Mouse (Mus musculus): ENCODE results near the gene Adgrg5. TPM values are rescaled to one million over a fixed set of nuclear protein-coding genes. Genes with fewer than 3 reads are reported as not detected.
A peak's percentile ranks its signal among the peaks of the same experiment; 100 is the strongest.

The Adgrg5 gene
- total RNA-seq, 2 experiments from 2014 or later, result not detected

DNA sequence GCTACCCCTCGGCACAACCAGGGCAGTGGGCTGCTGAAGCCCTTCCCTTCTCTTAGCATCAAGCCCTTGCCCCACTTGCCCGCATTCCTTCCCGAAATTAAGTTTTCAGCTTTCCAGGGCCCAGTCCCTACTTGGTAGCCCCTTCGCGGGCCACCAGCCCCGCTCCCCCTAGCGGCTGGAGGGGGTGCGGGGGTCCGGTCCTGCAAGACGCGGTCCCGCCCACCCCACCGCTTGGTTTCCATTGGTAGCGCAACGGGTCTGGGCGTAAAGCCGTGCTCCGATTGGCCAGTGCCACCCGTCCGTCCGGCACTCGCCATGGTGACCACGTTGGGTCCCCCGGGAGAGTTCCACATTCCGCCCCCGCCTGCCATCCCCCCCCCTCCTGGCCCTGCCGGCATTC is 6.1 kb upstream of the Adgrg5 start:
- peak; percentile 95 for DNase-seq (ENCODE audit: low spot score)

DNA sequence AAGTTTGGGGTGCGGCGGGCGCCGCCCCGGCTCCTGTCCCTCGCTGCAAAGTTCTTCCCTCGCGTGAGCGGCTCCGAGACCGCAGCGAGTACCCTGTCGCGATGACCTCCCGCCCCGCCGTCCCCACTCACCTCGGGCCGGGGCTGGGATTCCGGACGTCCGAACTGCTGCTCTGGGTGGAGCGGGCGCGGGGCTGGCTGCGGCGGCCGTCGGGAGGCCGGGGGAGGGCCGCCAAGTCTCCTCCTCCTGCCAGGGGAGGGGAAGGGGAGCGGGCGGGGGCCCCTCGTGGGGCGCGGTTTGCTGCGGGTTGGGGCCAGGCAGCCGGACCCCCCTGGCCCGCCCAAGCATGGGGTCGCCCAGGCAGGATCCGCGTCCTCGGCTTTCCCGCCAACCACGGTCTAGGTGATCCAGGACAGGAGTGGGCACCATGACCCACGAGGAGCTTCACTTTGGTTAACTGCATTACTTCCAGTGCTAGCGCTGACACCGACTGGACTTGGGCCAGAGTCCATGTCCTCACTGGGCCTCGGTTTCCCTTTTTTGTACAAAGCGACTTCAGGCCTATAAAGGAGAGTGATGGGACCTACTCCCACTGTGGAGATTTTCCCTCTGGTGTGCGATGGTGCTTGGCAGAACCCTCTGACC is 5.5 kb upstream of the Adgrg5 start, which contains the start of gene Ccdc102a:
Gene Ccdc102a (minus strand): TSS at position 248 of the 645 bp plus-strand sequence.
- DNase-seq (ENCODE audit: low spot score), result peak; percentile 34

DNA sequence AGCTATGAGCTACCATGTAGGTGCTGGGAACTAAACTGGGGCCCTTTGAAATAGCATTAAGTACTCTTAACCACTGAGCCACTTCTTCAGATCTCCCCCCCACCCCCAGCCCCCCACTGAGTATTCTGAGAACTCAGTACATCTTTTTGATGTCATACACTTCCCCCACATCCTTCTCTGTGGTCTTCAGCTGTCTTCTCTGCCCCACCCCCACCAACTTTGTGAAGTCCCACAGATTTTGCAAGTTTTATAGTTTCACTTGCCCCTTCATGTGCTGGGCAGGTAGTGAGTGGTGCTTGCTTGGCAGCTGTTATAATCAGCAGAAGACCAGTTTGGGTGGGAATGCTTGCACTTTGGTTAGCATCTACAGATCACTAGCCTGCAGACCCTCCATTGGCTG is 4.2 kb upstream of the Adgrg5 start:
- DNase-seq (ENCODE audit: low spot score), result no peak

DNA sequence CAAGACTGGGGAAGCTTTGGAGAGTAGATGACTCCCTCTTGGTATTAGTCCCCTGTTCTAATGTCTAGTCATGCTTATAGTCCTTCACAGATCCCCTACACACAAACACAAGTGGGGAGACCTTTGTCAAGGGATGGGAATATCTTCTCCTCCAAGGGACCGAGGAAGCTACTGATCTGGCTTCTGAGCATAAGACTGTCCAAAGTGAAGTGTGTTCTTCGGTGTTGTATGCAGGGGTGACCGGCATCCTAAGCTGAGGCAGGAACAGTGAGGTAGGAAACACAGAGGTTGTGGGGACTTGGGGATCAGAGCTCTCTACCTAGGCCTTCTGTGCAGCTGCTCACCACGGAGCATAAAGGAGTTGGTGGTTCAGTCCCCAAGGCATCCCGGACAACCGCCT is 1.3 kb upstream of the Adgrg5 start:
- no peak for DNase-seq (ENCODE audit: low spot score)

DNA sequence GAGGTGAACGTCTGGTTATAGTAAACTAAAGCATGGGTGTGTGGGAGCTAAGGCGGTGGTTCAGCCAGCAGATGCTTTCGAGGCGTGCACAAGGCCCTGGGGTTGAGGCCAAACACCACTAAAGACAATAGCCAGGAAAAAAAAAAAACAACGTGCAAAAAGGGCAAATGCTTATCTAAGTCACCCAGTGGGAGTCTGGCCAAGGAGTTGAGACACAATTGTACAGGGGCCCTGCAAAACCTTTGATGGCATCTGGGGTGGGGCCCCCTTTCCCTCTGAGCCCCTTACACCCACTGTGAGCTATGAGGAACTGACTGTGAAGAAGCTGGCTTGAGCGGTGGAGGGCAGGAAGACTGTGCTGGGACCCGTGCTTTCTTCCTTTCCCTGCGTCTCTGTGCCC is 892 bp upstream of the Adgrg5 start:
- DNase-seq (ENCODE audit: low spot score), result no peak

DNA sequence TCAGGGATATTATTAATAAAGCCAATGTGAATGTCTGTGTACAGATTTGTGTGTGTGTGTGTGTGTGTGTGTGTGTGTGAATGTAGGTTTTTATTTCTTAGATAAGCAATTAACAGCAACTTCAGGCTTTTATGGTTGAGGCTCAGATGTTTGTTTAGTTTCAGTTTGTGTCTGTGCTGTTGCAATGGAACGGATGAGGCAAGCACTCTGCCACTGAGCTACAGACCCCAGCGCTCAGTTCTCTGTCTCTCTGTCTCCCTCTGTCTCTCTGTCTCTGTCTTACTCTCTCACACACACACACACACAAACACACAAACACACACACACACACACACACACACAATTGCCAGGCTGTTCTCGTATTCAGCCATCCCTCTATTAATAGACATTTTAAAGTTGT is 4.7 kb downstream of the Adgrg5 start:
- no peak for DNase-seq (ENCODE audit: low spot score)

DNA sequence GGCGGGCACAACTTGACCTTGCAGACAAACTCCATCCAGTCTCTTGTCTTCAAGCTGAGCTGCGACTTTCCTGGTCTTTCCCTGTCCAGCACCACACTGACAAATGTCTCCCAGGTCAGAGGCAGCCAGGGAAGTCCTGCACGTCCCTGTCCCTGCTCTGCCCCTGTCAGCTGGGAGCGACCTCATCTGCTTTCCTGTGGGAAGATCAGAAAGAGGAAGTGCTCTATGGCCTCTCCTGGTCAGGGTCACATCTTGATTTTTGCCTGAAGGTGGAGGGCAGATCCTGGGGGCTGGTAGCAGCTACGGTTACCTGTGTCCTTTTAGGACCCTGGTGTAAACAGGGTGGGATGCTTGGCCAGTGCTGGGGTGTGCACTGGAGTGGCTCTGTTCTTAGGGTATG is 10.4 kb downstream of the Adgrg5 start:
- no peak for DNase-seq (ENCODE audit: low spot score)

DNA sequence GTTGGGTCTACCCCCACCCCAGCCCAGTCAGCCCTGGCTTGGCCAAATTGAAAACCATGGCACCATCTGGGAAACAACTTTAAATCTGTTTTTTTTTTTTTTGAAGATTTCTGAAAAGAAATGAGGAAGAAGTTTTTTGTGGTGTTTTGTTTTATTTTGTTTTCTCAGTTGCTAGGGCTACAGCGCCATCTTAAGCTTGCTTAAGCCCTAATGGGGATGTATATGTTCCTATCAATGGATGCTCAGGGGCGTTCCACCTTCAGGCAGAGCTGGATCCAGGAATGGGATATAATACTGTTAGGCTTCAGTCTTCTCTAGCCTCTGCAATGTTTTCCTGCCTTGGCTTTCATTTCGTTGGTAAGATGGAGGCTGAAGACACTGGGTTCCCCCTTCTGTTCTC is 11.7 kb downstream of the Adgrg5 start:
- no peak for DNase-seq (ENCODE audit: low spot score)

DNA sequence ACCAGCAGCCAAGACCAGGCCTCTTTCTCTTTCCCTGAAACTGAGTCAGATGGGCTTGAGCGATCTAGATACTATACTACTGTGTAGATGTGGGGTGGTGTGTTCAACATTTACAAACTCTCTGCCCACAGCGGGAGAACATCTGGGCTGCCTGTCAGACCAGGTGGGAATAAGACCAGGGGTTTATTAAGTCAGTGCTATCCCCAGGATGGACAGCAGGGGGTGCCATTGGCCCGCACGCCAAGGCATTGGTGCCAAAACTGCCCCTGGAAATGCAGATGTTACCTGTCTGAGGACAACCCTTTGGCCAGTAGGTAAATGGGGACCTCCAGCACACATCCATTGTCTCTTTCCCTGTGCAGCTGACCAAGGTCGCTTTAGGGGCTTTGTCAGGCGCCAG is 19.1 kb downstream of the Adgrg5 start:
- DNase-seq (ENCODE audit: low spot score), result peak; percentile 32

DNA sequence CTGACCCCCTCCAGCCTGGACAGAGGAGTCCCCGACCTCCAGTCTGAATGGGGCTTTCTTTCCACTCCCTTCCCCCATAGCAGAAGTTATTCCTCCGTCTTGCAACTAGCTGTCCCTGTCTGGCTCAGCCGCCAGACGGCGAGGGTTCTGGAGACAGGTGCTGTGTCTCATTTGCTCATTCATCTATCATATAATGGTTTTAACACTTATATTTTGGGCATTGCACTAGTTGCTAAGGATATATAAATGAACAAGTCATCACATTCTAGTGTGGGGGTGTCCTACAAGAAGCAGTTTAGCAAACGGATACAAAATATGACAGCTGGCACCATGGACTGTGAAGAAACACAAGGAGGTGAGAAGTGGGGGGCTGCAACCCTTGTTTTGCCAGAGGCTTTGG is 21.7 kb downstream of the Adgrg5 start:
- DNase-seq (ENCODE audit: low spot score), result no peak

DNA sequence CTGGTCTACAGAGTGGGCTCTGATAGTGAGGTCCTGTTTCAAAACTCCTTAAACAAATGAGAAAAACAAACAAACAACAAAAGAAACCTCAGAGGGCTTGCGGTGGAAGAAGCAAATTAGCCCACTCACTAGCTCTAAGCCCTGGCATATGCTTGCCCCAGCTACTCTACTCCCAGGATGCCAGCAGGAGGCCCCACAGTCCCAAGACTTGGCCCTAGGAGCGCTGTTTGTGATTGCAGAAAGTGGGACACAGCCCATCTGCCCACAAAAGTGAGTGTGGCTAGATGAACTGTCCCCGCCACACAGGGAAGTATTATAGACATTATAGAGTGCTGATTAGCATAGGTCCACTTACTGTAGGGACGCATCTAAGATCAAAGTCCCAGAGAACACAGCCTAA is 24.9 kb downstream of the Adgrg5 start:
- DNase-seq (ENCODE audit: low spot score), result no peak

DNA sequence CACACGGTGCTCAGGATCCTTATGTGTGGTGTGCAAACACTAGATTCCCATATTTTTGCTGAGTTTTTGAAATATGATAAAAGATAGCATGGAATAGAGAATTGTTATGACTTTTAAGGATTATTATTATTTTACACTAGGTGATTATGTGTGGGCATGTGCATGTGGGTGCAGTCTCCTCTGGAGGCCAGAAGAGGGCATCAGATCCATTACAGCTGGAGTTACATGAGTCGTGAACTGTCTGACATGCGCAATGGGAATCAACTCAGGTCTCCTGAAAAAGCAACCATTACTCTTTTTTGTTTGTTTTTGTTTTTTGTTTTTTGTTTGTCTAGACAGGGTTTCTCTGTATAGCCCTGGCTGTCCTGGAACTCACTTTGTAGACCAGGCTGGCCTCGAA is 25.5 kb downstream of the Adgrg5 start:
- no peak for DNase-seq (ENCODE audit: low spot score)

DNA sequence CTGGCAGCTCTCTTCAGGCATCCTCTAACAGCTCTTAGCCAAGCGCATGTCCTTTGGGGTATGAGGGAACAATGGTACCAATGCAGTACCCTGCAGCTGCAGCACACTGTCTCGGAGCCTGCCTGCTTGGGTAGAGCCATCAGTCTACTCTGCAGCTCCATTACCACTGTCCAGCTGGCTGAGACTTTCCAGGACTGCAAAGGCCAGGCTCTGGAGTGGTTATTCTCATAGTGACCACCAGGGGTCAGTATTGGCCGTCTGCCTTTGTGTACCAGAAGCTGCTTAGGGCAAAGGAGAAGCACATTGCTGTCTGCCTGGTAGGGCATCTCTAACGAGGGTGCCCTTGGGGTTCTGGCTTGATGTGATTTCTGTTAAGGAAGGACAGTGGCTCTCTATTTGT is 26.6 kb downstream of the Adgrg5 start:
- DNase-seq (ENCODE audit: low spot score), result peak; percentile 73

DNA sequence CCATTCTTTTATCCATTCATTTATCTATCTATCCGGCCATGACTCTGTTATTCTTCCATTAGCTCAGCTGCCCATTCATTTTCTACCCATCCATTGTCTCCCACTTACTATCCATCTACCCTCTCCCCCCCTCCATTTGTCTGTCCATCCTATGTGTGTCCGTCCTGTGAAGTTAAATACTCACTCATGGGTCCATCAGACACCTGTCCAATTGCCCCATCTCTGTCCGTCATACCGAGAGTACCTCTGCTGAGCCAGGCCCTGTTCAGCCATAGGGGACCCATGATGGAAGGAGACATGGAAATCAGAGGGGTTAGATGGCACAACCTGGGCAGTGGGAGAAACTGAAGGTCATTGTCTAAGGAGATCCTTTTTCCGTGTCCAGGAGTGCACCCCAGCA is 27.0 kb downstream of the Adgrg5 start:
- no peak for DNase-seq (ENCODE audit: low spot score)

DNA sequence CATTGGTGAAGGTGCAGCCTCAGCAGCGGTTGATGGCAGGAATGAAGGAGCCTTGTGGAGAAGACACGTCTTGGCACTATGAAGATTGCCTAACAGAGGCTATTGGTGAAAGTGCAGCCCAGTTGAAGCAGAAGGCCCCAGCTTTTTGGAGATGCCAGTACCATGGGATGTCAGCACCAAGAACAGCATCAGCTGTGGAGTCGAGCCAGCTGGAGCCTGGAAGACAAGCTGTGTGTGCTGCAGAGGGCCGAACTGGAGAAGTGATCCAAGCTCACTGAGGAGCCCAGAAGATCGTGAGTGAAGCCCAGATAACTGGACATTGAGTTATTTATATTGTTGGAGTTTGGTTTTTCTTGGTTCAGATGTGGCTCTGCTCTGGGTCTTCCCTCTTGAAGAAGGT is 28.6 kb downstream of the Adgrg5 start:
- DNase-seq (ENCODE audit: low spot score), result no peak

DNA sequence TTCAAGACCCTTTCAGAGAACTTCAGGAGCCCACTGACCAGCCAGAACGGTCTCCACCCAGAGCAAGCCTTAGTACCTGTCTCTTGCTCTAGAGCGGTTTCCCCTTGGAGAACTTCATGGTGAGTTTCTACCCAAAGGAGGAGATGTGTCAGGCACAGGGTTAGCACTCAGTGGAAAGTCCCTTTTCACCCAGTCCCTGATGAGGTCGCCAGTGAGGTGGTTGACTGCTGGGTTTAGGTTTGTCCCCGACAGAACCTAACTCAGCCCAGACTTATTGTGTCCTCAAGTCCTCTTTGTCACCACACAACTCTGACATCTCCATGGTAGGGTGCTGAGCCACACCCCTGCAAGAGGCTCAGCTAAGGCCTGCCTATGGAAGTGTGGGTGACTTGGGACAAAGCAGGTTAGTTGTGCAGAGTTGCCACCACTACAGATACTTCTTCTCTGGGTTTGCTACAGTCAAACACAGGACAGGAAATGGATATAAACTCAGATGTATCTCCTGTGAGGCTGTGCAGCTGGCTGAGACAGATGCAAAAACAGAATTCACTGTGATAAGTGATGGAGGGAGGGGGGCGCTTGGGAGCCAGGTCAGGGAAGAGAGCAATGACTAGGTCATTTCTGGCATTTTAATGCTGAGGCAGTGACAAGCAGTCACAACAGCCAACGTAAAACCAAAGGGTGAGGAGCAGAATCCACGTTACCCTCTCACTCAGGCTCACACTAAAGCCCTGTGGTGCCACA is 30.3 kb downstream of the Adgrg5 start:
- DNase-seq (ENCODE audit: low spot score), result no peak

DNA sequence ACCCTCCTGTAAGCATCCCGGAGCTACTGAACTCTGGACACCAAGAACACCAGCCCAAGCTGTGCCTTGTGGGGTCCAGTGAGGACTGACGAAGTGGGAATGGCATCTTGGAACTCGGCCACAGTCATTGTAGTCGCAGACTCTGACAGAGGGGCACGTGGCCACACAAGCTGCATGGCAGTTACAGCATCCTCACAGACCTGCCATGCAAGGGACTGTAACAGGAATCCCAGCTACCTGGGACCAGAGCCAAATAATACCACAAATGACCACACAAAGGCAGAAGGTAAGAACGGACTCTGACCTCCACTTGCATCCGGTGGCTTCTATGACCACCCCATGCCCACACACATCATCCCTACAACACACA is 30.9 kb downstream of the Adgrg5 start:
- no peak for DNase-seq (ENCODE audit: low spot score)

DNA sequence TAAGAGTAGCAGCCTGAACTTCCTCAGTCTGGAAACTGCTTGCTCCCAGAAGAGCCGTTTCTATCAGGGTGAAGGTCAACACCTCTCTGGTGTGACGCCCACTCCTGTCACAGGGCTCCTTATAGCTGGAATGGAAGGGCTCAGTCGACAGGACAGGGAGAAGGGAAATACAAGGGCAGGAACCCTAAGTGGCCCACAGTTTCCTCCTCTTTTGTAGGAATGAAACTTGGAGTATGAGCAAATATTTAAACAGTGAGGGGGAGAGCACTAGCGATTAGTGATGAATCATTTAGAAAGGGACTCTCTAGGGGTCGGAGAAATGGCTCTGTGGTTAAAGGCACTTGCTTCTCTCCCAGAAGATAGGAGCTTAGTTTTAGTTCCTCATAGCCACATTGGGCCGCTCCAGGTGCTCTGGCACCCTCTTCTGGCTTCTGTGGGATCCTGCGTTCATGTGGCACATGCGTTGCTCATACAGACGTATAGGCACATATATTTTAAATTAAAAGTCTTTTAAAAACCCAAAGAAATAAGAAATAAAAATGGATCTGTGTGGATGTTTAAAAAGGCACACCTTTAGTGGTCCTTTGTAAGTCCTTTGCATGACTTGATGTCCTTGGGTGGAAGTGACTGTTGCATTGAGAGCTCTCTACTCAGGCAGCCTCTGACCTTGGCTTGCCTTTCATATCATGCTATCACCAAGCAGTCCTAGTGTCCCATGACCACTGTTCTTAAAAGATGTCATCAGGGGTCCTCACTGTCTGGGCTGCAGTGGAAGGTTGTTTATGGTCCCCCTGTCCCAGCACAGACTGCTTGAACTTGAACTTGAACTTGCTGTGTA is 31.6 kb downstream of the Adgrg5 start:
- no peak for DNase-seq (ENCODE audit: low spot score)

DNA sequence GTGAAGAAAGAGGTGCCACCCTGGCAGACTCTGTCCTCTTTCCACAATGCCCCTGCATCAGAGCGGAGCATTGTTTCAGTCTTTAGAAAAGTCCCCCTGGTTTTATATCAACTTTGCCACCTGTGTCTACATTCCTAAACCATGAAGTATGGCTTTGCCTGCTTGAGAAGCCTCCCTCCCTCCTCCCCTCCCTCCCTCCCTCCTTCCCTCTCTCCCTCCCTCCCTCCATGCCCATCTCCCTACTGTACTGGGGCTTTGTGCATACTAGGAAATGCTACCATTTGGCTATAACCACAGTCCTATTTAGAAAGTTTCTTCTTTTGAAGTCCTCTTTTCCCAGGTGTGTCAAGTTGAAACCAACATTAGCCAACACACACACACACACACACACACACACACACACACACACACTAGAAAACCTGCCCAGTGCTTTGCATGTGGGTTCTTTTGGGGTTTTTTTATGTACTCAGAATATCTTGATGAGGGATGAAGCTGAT is 32.6 kb downstream of the Adgrg5 start:
- DNase-seq (ENCODE audit: low spot score), result no peak

DNA sequence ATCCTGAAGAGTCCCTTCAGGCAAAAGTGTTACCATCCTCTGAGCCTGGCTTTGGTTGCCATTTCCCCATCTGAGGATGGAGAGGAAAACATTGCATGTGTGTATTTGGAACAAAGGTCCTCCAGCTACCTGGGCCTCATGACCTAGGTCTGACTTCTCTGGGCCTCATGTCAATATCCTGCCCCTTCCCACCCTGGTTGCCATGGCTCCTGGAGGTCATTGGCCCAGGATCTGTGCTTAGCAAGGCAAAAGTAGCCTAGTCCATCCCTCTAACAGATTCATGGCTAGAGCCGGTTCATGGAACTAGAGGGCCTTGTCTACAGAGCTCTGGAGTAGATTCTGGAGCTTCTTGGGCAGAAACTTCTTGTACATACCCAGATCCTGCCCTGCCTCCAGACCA is 38.7 kb downstream of the Adgrg5 start:
- no peak for DNase-seq (ENCODE audit: low spot score)

DNA sequence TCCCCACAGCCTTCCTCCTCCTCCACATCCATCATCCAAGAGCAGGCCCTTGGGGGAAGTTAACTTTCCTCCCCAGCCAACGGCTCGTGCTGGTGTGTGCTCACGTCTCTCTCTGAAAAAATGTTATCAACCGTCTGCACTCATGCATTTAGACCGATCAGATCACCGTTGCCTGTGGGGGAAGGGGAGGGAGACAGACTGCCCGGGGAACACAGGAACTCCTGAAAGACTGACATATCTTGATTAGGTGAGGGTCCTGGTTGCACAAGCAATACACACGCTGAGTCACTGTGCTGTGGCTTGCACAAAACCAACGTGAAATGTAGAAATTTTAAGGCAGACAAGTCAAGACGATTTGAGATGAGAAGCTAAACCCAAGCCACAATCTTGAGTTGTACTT is 41.3 kb downstream of the Adgrg5 start:
- no peak for DNase-seq (ENCODE audit: low spot score)

DNA sequence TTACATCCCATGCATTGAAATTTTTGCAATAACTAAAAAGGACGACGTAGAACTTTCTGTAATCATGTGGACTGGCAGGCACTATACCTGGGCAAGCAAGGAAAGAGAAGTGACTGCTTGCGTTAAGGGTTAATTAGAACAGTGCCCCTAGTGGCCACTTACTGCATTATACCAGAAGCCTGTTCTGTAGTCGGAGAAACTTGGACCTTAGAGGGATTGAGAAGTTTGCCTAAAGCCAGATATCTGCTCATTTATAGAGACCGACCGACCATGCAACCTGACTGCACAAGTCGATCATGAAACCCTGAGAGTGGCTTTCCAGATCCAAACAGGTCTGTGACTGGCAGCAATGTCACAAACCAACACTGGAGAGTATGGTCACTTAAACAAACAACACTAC is 43.1 kb downstream of the Adgrg5 start:
- DNase-seq (ENCODE audit: low spot score), result peak; percentile 16
